Mouse (Mus musculus): ENCODE results near the gene Rnf224.

The Rnf224 gene

GRCm38 (mm10) chr2:25225811-25226379 lies 10.7 kb downstream of the Rnf224 start:
- DNase-seq: no peak

GRCm38 (mm10) chr2:25224766-25225752 lies 11.5 kb downstream of the Rnf224 start:
- DNase-seq: peak; percentile 100

GRCm38 (mm10) chr2:25224492-25224765 lies 12.2 kb downstream of the Rnf224 start, which contains the start of gene Tubb4b:
TSS of gene Tubb4b (minus strand) at chr2:25224702.
- DNase-seq: no peak

GRCm38 (mm10) chr2:25223681-25224491 lies 12.7 kb downstream of the Rnf224 start:
- no peak for DNase-seq

GRCm38 (mm10) chr2:25221331-25221772 lies 15.2 kb downstream of the Rnf224 start:
- no peak for DNase-seq

- DNase-seq: peak; percentile 23
Measured at GRCm38 (mm10) chr2:25218445-25218844, 18.1 kb downstream of the Rnf224 start, which contains the start of gene Fam166a. TSS of gene Fam166a (plus strand) at chr2:25218745.

- no peak for DNase-seq
Measured at GRCm38 (mm10) chr2:25217666-25218065, 18.9 kb downstream of the Rnf224 start.

GRCm38 (mm10) chr2:25214444-25214843 lies 22.1 kb downstream of the Rnf224 start, which contains the start of gene Stpg3:
TSS of gene Stpg3 (minus strand) at chr2:25214637.
- no peak for DNase-seq

- DNase-seq: no peak
Measured at GRCm38 (mm10) chr2:25213266-25213865, 23.2 kb downstream of the Rnf224 start.

- peak; percentile 94 for DNase-seq
Measured at GRCm38 (mm10) chr2:25211121-25211670, 25.4 kb downstream of the Rnf224 start, which contains the start of gene Nelfb. TSS of gene Nelfb (minus strand) at chr2:25211489.

- no peak for DNase-seq
Measured at GRCm38 (mm10) chr2:25210686-25211085, 25.9 kb downstream of the Rnf224 start.

GRCm38 (mm10) chr2:25207593-25207992 lies 29.0 kb downstream of the Rnf224 start:
- DNase-seq: no peak

- peak; percentile 46 for DNase-seq
Measured at GRCm38 (mm10) chr2:25203631-25204214, 32.9 kb downstream of the Rnf224 start.

GRCm38 (mm10) chr2:25200631-25201030 lies 36.0 kb downstream of the Rnf224 start:
- no peak for DNase-seq

GRCm38 (mm10) chr2:25197946-25198345 lies 38.6 kb downstream of the Rnf224 start:
- DNase-seq: no peak

- no peak for DNase-seq
Measured at GRCm38 (mm10) chr2:25197191-25197590, 39.4 kb downstream of the Rnf224 start.

- DNase-seq: peak; percentile 22
Measured at GRCm38 (mm10) chr2:25196172-25196954, 40.2 kb downstream of the Rnf224 start, which contains the start of gene Tor4a. TSS of gene Tor4a (minus strand) at chr2:25196886.

- no peak for DNase-seq
Measured at GRCm38 (mm10) chr2:25195211-25196156, 41.1 kb downstream of the Rnf224 start.

- DNase-seq: no peak
Measured at GRCm38 (mm10) chr2:25194486-25195171, 42.0 kb downstream of the Rnf224 start.
